Mouse (Mus musculus) MEL (cell line): ENCODE data around the gene Krt78.

ENCODE experiments used
- BHLHE40 ChIP-seq: IDR thresholded peaks from 2 replicates; pipeline ENCODE4 v1.6.1; 2012; ENCODE audit warnings: low read depth, mild to moderate bottlenecking, inconsistent platforms, low read length, improper control_type of control experiment, borderline replicate concordance
- CTCF ChIP-seq, 3 experiments: IDR thresholded peaks in 2 of 3; conservative IDR thresholded peaks in 1 of 3; 2 replicates each; pipeline ENCODE4 v1.5.1; 2011 to 2012; ENCODE audit warnings: low read length in 3 of 3, low read depth in 2 of 3, mild to moderate bottlenecking in 2 of 3, improper control_type of control experiment in 1 of 3, inconsistent platforms in 1 of 3, mixed read lengths in 1 of 3, moderate library complexity in 1 of 3; ENCODE audit not compliant: control insufficient read depth in 1 of 3, insufficient read depth in 1 of 3, poor library complexity in 1 of 3, severe bottlenecking in 1 of 3
- ETS1 ChIP-seq: IDR thresholded peaks from 2 replicates; pipeline ENCODE4 v1.6.1; 2012; ENCODE audit warnings: low read depth, mild to moderate bottlenecking, inconsistent platforms, low read length, improper control_type of control experiment, moderate library complexity
- GATA1 ChIP-seq: IDR thresholded peaks from 2 replicates; pipeline ENCODE4 v1.6.1; 2011; ENCODE audit warnings: low read depth, low read length, improper control_type of control experiment
- USF1 ChIP-seq: IDR thresholded peaks from 2 replicates; pipeline ENCODE4 v1.6.1; 2014; ENCODE audit warnings: low read depth, mild to moderate bottlenecking, inconsistent platforms, low read length, improper control_type of control experiment, moderate library complexity

DNA sequence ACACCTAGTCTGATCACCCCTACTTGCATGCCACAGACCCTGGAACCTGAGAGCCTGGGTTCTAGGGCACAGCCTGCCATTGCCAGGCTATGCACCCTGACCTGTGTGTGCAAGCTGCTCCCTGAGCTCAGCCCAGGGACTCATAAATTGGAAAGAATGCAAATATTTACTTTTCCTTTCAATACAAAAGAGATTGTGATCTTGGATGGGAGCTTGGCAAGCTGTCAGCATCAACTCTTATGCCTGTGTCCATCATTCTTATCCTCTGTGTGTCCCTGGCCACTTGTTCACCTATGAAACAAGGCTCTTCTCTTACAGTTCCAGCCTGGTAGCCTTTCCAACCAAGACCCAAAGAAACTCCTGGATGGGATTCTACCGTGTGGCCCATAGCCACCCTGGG lies 29.0 kb downstream of the Krt78 start:
- no peak for TF ChIP-seq ETS1
- no peak for TF ChIP-seq BHLHE40
- TF ChIP-seq CTCF (IDR thresholded peaks at IDR 0.05 in 2 of 3, conservative IDR thresholded peaks at IDR 0.05 in 1 of 3; ENCODE audit: control insufficient read depth in 1 of 3, insufficient read depth in 1 of 3, low read depth in 2 of 3, low read length in 3 of 3, poor library complexity in 1 of 3, severe bottlenecking in 1 of 3): no peak
- no peak for TF ChIP-seq GATA1
- no peak for TF ChIP-seq USF1
